Mouse (Mus musculus) C2C12 (cell line): ENCODE results near the gene Vps26c.

Experiments
- CEBPB ChIP-seq: IDR thresholded peaks from one replicate; pipeline ENCODE4 v1.6.1; 2011; ENCODE audit warnings: low read depth, mild to moderate bottlenecking, control low read depth, moderate library complexity
- CTCF ChIP-seq: IDR thresholded peaks from one replicate; pipeline ENCODE4 v1.5.1; 2011; ENCODE audit not compliant: control insufficient read depth, insufficient read depth, insufficient read length
- FOSL1 ChIP-seq: IDR thresholded peaks from one replicate; pipeline ENCODE4 v1.8.0; 2011; ENCODE audit warnings: mild to moderate bottlenecking, low read length; ENCODE audit not compliant: poor library complexity, insufficient read depth, severe bottlenecking
- MAX ChIP-seq: IDR thresholded peaks from one replicate; pipeline ENCODE4 v1.6.1; 2011; ENCODE audit warnings: mild to moderate bottlenecking, control low read depth
- MYOD1 ChIP-seq: IDR thresholded peaks from one replicate; pipeline ENCODE4 v1.6.1; 2011; ENCODE audit warnings: low read depth; ENCODE audit not compliant: control insufficient read depth, insufficient read length
- MYOG ChIP-seq: IDR thresholded peaks from one replicate; pipeline ENCODE4 v1.6.1; 2011; ENCODE audit not compliant: control insufficient read depth, insufficient read length; ENCODE audit errors: extremely low read depth
- USF1 ChIP-seq: IDR thresholded peaks from one replicate; pipeline ENCODE4 v1.6.1; 2011; ENCODE audit warnings: low read depth, mild to moderate bottlenecking, control low read depth, moderate library complexity

- TF ChIP-seq CEBPB (no peak), CTCF (no peak), MYOD1 (no peak), MYOG (no peak), USF1 (no peak), MAX (no peak), FOSL1 (no peak)
Measured at GRCm38 (mm10) chr16:94468391-94468790, 58.2 kb downstream of the Vps26c start.
